Mouse (Mus musculus) heart, postnatal 0 days (tissue): ENCODE results near the gene Efcab11.

Experiments
- CTCF ChIP-seq: IDR thresholded peaks from 2 replicates; pipeline ENCODE4 v1.5.1; 2016; ENCODE audit warnings: antibody characterized with exemption, control low read depth, low read depth
- EP300 ChIP-seq: IDR thresholded peaks from 2 replicates; pipeline ENCODE4 v1.6.1; 2016; ENCODE audit warnings: antibody characterized with exemption, low read depth

GRCm38 (mm10) chr12:99781774-99782173 is 102.5 kb downstream of the Efcab11 start:
- TF ChIP-seq CTCF (no peak), EP300 (no peak)
